Mouse (Mus musculus) olfactory bulb, adult 2 months (tissue): Measurements from ENCODE around the gene Stil.

ENCODE experiments used
- CTCF ChIP-seq: fragments of 200-500 bp; IDR thresholded peaks from 2 replicates; pipeline ENCODE4 v1.5.1; 2012; ENCODE audit warnings: low read depth, mild to moderate bottlenecking, low read length, moderate library complexity; ENCODE audit not compliant: insufficient read depth
- POLR2A ChIP-seq: fragments of 200-500 bp; IDR thresholded peaks from 2 replicates; pipeline ENCODE4 v1.6.1; 2012; ENCODE audit warnings: mild to moderate bottlenecking, low read depth, low read length, moderate library complexity; ENCODE audit not compliant: insufficient read depth

GRCm38 (mm10) chr4:115086763-115087415 is 86.9 kb downstream of the Stil start:
- TF ChIP-seq CTCF (no peak), POLR2A (no peak)
